Mouse (Mus musculus) kidney, adult 8-10 months (tissue): ENCODE measurements around the gene Midn.

ENCODE experiments used
- DNase-seq, 2 experiments: peaks; one replicate each; pipeline ENCODE4 v3.0.0; 2022

Gene Midn

DNA sequence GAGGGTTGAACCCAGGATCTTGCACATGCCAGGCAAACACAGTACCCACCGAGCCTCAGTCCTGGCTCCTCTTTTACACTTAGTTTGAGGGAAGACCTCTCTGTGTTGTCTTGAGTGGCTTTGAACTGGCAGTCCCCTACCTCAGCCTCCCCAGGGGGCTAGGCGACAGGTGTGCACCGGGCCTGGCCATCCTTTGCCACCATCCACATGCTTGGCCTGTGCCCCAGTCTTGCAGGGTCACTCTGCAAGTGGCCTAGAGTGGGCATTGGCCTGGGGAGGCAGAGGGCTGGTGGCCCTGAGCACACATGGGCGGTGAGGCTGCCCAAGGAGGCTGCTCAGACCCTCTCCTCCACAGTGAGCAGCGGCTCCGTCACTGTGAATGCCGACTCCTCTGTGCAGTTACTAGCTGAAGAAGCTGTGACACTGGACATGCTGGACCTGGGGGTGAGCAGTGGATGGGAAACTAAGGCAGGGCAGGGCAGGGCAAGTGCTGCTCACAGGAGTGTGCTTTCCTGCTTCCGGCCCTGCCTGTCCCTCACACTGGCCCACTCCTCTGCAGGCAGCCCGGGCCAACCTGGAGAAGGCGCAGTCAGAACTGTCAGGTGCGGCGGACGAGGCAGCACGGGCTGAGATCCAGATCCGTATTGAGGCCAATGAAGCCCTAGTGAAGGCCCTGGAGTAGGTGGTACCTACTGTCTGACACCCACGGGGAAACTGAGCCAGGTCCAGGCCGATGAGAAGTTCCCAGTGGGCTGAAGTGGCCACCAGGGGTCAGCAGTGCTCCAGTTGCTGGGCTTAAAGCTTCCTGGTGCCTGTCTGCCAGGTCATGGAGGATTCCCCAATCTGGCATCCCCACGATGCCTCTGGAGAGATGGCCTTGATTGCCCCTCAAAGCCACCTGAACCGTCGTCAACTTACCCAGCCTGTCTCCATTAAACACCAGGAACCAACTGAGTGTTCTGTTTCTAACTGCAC lies 2.9 kb upstream of the Midn start:
- peak; percentile 69 to 78 for DNase-seq

DNA sequence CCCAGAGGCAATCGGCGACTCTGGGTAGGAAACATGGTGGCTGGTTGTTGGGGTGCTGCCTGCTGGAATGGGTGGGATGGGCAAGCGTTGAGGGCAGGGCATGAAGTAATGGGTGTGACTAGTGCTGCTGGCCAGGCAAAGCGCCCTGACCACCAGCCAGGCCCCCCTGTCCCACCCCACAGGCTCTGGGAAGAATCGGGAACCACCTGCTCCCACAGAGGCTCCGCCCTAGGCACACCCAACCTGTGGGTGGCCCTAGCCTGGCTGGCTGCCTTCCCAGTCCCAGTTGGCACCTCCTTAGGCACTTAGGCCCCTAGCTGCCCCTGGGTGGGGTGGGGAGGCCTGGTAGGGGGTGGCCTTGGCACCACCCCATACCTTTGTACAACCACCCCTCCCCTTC lies 2.2 kb upstream of the Midn start:
- DNase-seq: peak; percentile 80

DNA sequence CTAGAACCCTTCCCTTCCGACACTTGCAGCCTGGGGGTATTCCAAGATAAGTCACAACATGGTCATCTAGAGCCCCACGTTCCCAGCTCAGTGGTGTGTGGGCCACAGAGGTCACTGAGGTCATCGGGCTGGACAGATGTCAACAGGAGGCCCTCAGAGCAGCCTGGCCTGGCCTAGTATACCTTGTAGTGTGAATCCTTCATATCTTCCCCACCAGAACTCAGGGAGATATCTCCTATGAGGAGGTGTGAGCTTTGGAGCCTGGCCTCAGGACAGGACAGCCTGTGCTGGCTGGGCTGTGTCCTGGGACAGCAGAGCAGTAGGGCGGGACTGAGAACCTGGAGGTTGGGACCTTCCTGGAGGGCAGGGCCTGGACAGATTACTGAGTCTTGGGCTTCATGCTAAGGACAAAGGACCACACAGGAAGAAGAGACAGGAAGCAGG lies 1.5 kb upstream of the Midn start:
- peak; percentile 65 to 73 for DNase-seq

DNA sequence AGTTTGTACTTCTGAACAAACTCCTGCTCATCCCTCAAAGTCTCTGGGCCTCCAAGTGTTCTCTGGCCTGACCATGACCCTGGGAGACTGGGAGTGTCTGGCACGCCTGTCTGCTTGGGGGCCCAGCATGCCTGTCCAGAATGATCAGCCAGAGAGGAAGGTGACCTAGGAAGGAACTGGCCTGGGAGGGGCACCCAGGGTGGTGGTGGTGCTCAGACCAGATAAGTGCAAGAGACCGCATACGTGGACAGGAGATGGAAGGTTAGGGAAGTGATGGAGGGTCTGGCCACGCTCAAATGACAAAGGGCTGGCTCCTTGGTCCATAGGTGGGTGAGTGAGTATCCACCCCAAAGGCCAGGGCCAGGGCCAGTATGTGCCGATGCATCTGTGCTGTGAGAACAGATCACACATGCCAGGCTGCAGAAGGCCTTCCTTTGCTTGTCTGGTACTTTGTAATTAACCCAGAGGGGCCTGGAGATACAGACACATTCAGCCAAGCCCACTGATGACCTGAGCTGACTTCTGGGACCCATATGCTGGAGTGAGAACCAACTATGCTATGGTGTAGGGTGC lies 840 bp upstream of the Midn start:
- DNase-seq: peak; percentile 49 to 52

DNA sequence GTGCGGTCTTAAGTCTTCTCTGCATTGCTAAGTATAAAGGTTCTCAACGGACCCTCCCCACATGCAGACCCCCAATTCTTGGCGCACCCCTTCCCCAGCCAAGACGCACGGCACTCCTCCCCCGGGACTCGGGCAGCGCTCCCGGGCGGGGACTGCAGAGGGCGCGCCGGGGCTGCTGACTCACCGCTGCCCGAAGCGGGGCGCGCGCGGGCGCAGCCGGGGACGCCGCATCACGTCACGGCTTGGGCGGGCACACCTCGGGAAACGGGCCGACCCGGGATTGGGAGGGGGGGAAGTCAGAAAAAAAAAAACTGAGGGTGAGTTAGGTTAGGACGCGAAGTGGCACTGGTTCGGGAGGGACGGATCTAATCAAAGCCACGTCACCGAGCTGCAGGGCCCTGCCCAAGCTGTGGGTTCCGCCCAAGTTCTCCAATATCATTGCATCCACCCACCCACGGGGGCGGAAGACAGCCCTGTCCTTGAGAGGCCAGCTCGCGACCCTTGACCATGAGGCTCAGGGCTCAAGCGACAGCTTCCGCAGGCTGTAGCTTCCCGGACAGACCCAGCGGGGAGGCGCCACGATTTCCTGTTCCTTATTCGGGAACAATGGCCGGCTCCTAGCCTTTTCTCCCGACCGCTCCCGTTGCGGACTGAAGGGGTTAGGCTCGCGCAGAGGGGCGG lies 678 bp downstream of the Midn start:
- peak; percentile 94 to 95 for DNase-seq

DNA sequence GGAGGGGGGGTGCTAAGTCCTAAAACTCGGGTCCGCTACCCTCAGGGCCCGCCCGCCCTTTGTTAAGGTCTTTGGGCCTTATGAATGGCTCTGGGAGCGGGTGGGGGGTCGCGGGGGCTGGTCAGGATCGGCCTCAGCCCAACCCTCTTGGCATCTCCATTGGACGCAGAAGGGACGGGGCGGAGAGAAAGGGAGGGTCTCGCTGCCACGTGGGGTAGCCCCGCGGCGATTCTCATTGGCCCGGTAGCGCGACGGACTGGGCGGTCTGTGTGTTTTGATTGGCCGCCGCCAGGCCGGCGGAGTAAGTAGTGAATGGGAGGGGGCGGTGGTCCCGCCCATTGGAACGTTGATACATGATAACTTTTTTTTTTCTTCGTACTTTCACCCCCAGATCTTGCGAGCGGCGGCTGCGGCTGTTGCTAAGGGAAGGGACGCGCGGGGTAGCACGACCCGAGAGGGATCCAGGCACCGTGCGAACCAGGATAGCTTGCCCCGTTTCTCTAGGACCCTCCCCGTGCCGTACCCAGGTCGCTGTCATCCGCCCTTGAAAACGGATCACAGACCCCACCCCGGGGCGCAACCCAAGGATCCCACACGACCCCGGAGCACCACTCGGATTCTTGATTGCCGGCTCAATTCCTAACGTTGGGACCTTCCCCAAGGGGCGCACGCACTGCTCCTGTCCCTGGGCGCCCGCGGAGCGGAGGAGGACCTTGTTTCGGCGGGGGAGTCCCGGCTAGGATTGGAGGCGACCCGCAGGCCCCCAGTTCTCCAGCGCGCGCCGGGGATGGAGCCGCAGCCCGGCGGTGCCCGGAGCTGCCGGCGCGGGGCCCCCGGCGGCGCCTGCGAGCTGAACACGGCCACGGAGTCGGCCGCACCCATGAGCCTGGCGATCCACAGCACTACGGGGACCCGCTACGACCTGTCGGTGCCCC lies 1.5 kb downstream of the Midn start:
- DNase-seq: peak; percentile 98 to 99

DNA sequence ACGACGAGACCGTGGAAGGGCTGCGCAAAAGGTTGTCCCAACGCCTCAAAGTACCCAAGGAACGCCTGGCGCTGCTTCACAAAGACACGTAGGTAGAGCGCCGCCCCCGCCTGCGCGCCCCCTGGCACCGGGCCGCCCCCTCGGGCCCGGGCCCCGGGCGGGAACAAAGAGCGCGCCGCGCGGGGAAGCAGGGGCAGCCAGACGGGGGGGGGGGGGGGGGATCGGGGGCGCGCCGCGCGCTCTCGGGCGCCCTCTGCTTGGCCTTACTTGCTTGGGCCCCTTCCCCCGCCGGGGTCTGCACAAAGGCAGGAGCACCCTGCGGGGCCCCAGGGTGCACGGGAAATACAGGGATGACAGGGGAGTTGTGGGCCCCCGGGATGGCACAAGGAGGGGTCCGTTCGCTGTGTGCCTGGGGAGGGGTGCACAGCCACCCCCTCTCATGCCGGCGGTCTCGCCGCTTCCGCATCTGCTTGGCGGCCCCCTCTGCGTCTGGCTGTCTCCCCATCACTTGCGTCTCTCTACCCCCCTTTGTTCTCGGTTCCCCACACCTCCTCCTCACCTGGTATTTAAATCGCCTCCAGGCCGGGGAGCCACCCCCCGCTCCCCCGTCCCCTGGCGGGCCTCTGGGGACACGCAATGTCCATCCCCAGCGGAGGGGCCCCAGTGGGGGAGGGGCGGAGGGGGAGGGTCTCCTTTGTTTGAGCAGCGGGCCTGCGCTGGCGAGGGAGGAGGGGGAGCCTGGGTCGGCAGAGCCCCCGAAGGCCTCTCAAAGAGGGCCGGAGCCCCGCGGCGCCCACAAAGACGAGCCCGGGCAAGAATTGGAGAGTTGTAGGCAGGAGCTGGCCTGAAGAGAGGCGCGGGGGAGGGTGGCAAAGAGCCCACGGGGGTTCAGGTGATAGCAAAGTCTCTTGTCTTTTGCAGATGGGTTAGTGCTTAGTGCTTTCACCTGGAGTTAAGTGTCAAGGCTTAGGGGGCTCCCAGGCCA lies 2.4 kb downstream of the Midn start:
- DNase-seq: peak in 1 of 2 experiments; percentile 55

DNA sequence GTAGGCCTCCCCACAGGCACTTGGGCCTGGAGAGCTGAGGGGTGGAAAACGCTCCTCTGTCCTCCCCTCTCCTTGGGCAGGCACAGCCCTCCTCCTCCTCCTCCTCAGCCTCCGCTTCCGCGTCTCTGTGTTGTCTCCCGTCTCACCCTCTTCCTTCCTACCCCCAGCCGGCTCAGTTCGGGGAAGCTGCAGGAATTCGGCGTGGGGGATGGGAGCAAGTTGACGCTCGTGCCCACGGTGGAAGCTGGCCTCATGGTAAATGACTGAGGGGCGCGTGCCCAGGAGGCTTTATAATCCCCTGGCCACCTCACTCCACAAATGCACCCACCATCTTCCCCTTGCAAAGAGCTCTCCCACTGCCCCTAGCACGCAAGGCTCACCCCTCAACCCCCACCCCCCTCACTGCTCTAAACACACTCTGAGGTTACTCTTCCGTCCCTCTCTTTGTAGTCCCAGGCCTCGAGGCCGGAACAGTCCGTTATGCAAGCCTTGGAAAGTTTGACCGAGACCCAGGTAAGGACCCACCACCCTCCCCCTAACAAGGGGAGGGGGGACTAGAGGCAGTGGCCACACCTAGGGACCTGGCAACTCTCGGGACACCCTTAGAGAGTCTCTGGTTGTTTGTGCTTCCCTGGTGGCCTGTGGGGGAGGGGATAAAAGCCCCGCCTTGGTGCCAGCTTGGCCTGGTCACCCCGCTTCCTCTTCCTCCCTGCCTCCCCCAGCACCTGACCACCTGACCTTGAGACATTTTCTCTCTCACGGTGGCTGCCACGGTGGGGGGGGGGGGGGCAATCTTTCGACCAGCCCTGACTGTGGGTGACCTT lies 3.4 kb downstream of the Midn start:
- peak; percentile 86 to 91 for DNase-seq

DNA sequence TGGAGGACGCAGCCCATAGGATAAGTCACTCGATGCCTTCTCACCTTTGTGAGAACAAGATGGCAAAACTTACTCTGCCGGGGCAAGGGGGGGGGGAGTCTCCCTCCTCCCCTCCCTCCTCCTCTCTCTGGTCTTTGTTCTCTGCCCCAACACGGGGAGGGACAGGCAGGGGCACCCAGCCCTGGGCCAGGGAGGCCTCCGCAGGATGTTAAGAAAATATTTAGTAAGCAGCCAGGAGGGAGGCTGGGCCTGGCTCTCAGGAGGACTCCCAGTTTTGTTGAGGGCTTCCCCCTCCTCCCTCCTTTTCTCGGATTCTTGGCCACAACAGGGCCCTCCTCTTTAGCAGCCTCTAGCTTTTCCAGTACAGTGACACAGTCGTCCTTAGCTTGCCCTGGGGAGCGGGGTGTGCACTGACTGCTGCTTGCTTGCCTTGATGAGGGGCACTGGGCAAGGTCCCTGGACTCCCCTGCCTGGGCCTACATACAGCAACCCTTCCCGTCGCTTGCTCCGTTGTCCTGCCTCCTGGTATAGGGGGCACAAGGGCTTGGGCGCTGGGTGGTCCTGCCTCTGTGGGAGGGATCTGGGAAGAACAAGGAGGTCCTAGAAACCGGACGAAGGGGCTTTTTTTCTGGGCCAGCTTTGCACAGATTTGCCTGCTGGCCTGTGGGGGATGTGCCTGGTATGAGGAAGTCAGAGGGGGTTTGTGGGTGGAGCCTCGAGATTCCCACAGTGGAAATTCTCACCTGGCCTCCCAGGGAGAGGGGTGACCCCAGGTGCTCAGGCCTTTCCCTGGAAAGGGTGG lies 4.2 kb downstream of the Midn start:
- peak; percentile 75 to 89 for DNase-seq

DNA sequence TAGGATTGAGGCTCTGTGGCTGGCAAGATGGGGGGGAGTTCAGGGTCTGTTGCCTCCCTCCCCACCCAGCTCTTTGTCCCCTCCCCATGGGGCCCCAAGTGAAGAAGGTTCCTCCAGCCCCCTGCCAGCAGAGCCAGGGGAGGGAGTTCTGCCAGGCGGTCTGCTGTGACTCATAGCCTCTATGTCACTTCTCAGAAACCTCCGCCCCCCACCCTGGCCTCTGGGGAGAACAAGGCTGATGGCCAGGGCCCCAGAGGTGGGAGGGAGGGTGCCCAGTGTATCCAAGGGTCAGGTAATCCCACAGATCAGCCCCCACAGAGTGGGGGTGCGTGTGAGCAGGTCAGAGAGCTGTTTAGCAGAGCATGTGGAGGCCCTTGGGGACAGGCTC lies 4.8 kb downstream of the Midn start:
- peak in 1 of 2 experiments; percentile 77 for DNase-seq

DNA sequence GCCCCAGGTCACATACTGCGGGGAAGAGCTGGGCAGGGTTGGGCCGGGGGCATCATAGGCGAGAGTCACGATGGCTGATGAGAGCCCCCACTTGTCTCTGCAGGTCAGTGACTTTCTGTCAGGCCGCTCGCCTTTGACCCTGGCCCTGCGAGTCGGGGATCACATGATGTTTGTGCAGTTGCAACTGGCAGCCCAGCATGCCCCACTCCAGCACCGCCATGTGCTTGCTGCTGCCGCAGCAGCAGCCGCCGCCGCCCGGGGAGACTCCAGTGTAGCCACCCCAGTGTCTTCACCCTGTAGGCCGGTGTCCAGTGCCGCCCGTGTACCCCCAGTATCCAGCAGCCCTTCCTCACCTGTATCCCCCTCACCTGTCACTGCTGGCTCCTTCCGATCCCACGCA lies 5.6 kb downstream of the Midn start:
- DNase-seq: peak in 1 of 2 experiments; percentile 75

DNA sequence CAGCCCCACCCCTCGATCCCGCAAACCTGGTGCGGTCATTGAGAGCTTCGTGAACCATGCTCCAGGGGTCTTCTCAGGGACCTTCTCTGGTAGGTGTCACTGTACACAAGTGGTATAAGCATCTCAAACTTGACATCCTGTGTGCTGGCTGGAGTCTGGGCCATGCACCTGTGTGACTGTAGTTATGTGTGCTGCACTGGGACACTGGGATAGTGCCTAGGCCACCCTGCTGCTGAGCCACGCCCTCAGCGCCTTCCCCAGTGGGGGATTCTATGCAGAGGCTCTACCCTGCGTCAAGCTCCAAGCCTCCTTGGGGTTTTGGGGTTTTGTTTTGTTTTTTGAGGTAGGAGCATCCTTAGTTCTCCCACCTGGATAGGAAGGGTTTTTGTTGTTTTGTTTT lies 6.3 kb downstream of the Midn start:
- no peak for DNase-seq

DNA sequence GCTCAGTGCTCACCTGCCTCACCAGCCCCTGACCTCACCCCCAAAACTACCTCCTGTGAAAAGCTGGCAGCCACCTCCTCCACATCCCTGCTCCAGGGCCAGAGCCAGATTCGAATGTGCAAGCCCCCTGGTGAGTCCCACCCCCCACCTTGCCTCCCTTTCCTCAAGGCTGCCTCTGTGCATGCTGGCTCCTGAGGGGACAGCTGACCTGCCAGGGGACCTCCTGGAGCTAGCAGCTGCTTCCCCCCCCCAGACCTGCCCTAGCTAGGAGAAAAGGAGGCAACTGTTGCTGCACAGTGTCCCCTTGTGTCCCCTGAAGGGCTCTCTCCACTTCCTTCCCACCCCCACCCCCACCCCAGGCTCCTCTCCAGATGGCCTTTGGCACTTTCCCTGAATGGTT lies 7.2 kb downstream of the Midn start:
- DNase-seq: no peak

DNA sequence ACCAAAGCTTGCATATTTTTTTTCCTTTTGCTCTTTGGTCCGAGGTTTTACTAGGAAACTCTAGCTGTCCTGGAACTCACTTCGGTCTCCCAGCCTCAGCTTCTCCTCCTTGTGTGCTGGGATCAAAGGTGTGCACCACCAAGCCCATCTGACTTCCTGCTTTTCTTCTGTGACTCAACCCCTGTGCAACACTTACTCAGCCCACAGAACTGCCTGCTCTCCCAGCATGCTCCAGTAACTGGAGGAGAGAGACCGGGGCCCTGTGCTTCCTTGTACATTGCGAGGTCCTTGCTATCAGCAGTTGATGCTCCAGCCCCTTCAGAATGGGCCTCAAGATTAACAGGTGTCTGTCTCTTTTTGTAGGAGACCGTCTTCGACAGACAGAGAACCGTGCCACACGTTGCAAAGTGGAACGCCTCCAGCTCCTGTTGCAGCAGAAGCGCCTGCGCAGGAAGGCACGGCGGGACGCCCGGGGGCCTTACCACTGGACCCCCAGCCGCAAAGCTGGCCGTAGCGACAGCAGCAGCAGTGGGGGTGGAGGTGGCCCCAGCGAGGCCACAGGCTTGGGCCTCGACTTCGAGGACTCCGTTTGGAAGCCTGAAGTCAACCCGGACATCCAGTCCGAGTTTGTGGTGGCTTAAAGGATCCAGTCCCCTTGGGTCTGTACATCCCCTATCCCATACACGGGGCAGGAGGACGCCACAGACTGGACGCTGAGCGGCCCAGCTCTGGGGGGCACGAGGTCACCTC lies 8.1 kb downstream of the Midn start:
- no peak for DNase-seq

DNA sequence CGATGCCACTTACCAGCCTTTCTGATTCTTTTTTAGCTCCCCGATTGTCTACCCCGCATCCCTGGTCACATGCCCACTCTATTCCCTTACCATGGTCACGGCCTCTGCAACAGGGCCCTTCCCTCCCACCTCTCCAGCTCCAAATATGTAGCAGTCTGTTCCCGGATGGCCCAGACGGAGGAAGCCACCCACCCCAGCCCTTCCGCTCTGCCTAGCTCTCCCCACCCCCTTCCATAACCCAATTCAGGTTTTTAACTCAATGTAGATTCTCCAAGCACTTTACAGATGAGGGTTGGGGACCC lies 8.6 kb downstream of the Midn start:
- DNase-seq: no peak

DNA sequence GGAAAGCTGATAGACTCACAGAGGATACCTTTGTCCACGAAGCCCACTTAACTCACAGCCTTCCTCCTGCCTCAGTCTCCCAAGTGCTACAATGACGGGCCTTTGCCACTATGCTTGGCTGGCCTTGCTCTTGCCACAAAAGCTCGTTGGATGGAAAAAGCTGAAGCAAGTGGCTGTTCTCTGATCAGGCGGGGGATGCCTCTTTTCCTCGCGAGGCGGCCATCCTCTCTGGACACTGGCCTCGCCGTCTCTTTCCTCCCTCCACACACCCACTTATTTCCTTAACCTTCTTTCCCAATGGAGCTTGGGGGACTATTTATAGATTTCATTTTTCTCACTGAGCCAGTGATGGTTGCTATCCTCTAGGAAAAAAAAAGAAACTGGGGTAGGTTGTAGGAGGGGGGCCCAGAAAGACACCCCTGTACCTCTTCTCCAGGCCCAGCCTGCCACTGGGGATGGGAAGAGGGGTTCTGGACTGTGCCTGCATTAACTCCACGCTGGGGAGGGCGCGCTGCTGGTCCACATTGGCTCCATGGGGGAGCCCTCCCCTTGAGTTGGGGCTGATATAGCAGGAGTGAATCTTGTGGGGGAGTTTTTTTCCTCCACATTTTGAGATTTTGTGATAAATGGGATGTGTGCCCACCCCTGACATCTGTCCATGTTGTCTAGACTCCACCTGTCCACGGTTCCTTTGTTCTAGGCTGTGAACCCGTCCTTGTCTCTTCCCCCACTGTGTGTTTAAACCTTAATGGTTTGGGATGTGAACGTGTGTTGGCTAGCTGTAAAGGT lies 9.3 kb downstream of the Midn start:
- no peak for DNase-seq

DNA sequence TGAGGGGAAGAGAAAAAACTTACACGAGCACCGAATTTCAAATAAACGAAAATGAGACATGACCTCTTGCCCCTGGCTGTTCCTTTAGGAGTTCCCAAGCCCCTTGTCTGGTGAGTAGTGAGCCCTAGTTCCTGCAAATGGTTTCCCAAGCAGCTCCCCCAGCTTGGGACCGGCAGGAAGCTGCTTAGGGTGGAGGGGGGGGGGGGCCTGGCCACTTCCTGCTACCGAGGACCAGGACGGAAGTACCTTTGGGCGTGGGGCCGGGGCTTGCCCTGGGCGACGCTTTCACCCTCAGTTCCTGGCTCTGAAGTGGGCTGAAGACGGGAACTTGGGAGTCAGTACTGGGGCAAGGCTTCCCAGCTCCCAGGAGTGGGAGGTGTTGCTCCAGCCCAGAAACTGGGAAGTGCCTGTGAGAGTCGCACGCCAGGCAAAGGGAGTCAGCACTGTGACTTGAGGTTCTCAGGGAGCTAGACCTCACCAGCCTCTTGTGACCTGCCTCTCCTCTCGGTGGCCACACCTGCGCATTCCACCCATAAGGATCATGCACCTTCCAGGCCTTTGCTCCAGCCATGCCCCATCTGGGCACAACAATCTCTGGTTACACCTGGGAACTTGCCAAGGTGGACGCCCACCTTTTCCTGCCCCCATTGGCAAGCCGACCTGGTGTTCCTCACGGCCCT lies 10.4 kb downstream of the Midn start:
- DNase-seq: peak; percentile 68 to 77
